Mouse (Mus musculus) stomach, embryonic 15.5 days (tissue): ENCODE data around the gene Kantr. TPM values are rescaled to one million over a fixed set of nuclear protein-coding genes. Genes with fewer than 3 reads are reported as not detected.

Experiments used
- ATAC-seq: fragments of 200-750 bp; cut with Nextera tagmentation; 2 replicates; pipeline ENCODE4 v1.8.0; 2017; ENCODE audit warnings: low read depth, moderate number of reproducible peaks, moderate TSS enrichment; ENCODE audit not compliant: insufficient read depth, low FRiP score
- H3K27ac ChIP-seq: fragments of 300-500 bp; sonication (generic); 2 replicates; pipeline ENCODE4 v1.5.1; 2015; ENCODE audit warnings: mild to moderate bottlenecking, inconsistent platforms
- H3K27me3 ChIP-seq: fragments of 300-500 bp; sonication (generic); replicated peaks from 2 replicates; pipeline ENCODE4 v1.6.1; 2015; ENCODE audit warnings: inconsistent platforms
- H3K36me3 ChIP-seq: fragments of 300-500 bp; sonication (generic); 2 replicates; pipeline ENCODE4 v1.6.1; 2015; ENCODE audit warnings: inconsistent platforms
- H3K4me1 ChIP-seq: fragments of 300-500 bp; sonication (generic); 2 replicates; pipeline ENCODE4 v1.6.1; 2015; ENCODE audit warnings: inconsistent platforms
- H3K4me2 ChIP-seq: fragments of 300-500 bp; sonication (generic); 2 replicates; pipeline ENCODE4 v1.6.1; 2015; ENCODE audit warnings: mild to moderate bottlenecking, inconsistent platforms
- H3K4me3 ChIP-seq: fragments of 300-500 bp; sonication (generic); replicated peaks from 2 replicates; pipeline ENCODE4 v1.5.1; 2015; ENCODE audit warnings: inconsistent platforms
- H3K9ac ChIP-seq: fragments of 300-500 bp; sonication (generic); 2 replicates; pipeline ENCODE4 v1.6.1; 2015; ENCODE audit warnings: inconsistent platforms
- H3K9me3 ChIP-seq: fragments of 300-500 bp; sonication (generic); 2 replicates; pipeline ENCODE4 v1.6.1; 2016; ENCODE audit warnings: inconsistent platforms
- WGBS: fragments of 180-500 bp; shearing (Covaris S2); methylation state at CpG from one replicate; pipeline ENCODE4 v1.1.7; 2015; 5-methylcytosine and 5-hydroxymethylcytosine counted together
- polyA plus RNA-seq: library from polyadenylated mRNA; unstranded; fragments of >200 nt; fragmentation: Nextera tagmentation; extraction: Ambion mirVana; gene quantifications from 2 replicates; pipeline ENCODE4 v1.2.1, GENCODE M21; 2015

Gene Kantr
- polyA plus RNA-seq, 1 experiment from 2014 or later = 15.7 TPM

DNA sequence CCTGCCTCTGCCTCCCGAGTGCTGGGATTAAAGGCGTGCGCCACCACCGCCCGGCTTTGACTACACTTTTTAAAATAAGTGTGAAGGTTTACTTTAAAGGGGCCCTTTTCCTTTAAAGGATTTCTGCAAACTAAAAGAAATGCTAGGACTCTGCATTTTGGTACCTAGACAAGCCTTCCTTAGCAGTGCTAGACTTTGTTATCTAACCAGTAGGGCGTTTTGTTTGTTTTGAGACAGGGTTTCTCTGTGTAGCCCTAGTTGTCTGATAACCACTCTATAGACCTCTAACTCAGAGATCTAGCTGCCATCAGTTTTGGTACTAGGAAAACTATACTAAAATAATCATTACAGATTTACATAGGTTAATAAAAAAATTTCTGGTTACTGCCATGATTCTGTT lies 47.9 kb downstream of the Kantr start:
- H3K27me3 ChIP-seq = no peaks in the 10 kb centered on the region
- H3K27ac ChIP-seq = no peak overlapping the region
- H3K4me3 ChIP-seq = no peak overlapping the region
- 90% methylated on average over 6 of the region's 6 CpGs for WGBS
- H3K4me2 ChIP-seq = no peak overlapping the region
- H3K36me3 ChIP-seq = peaks cover 3% of the 10 kb centered on the region; the same call in 1 of the 2 replicates
- H3K9ac ChIP-seq = no peak overlapping the region
- H3K4me1 ChIP-seq = no peaks in the 10 kb centered on the region
- ATAC-seq = no peak
- H3K9me3 ChIP-seq = no peaks in the 10 kb centered on the region

DNA sequence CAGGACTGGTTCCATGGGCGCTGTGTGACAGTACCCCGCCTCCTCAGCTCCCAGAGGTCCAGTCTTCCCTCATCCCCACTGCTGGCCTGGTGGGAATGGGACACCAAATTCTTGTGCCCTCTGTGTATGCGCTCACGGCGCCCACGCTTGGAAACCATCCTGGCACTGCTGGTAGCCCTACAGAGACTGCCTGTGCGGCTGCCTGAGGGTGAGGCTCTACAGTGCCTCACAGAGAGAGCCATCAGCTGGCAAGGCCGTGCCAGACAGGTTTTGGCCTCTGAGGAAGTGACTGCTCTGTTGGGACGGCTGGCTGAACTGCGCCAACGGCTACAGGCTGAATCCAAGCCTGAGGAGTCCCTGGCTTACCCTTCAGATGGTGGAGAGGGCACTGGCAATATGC lies 56.1 kb downstream of the Kantr start:
- H3K4me3 ChIP-seq = no peak overlapping the region
- ATAC-seq = no peak
- H3K9ac ChIP-seq = no peak overlapping the region
- H3K36me3 ChIP-seq = peaks cover 60% of the 10 kb centered on the region
- no peaks in the 10 kb centered on the region for H3K27me3 ChIP-seq
- whole genome bisulfite sequencing = 96% methylated on average over 11 of the region's 11 CpGs
- H3K4me2 ChIP-seq = no peak overlapping the region
- H3K4me1 ChIP-seq = no peaks in the 10 kb centered on the region
- H3K27ac ChIP-seq = no peak overlapping the region
- no peaks in the 10 kb centered on the region for H3K9me3 ChIP-seq

Other genes starting within 250 kb of the Kantr start
- 2.7 TPM in 2 replicates for gene Iqsec2, start 183.2 kb downstream of the Kantr start, polyA plus RNA-seq
- gene Kdm5c, start 94.5 kb downstream of the Kantr start, polyA plus RNA-seq = 34.4 and 39.6 TPM in 2 replicates
- gene Tspyl2, start 14.9 kb upstream of the Kantr start, polyA plus RNA-seq = 29.8 and 34.0 TPM in 2 replicates
- 2.9 TPM in 2 replicates for gene Gpr173, start 41.2 kb upstream of the Kantr start, polyA plus RNA-seq
- not detected in 2 replicates for gene Cldn34a, start 235.8 kb upstream of the Kantr start, polyA plus RNA-seq